Comparison of ENCODE assay signal across 22 mouse cellular contexts in the genomic region with DNA sequence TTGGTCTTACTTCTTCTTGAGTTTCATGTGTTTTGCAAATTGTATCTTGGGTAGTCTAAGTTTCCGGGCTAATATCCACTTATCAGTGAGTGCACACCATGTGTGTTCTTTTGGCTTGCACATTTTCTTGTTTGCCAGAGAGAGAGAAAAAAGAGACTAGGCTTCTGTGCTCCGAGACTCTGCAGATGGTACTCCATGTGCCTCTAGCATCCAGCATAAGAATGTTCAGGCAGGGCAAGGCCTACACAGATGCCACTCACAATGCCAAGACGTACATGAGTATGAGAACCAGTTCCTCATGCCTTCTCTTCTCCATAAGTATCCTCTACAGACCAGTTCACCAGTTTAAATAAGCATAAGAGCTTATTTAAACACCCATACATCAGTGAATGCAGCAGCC. TPM values are rescaled to one million over a fixed set of nuclear protein-coding genes. Genes with fewer than 3 reads are reported as not detected.
"Had no signal": no experiment of that assay in that cellular context is flagged by ENCODE, and none has a peak within 500 bp of the region (broad histone marks: within the 10 kb centered on the region; RNA-seq: fewer than 3 reads in every experiment).

No protein-coding gene starts in this region.

- H3K27ac ChIP-seq: kidney, embryonic 15.5 days; liver, embryonic 13.5 days; stomach, postnatal 0 days had no signal

- DNase-seq: kidney, adult 8-10 months; kidney, postnatal 10 days; kidney, postnatal 36 days; liver, embryonic 13.5 days; lung, adult 2 months; lung, postnatal 14 days; lung, postnatal 4 days; midbrain, embryonic 14.5 days; right cerebral cortex, adult 18-20 months; right cerebral cortex, postnatal 14 days; right cerebral cortex, postnatal 4 days; thymus, adult 2 months; thymus, postnatal 14 days; thymus, postnatal 4 days had no signal

- H3K4me1 ChIP-seq: kidney, embryonic 15.5 days; liver, embryonic 13.5 days had no signal

- H3K9me3 ChIP-seq: kidney, embryonic 15.5 days; liver, embryonic 13.5 days had no signal

- H3K4me2 ChIP-seq: kidney, embryonic 15.5 days; liver, embryonic 13.5 days; midbrain, embryonic 11.5 days had no signal

- ATAC-seq: intestine, postnatal 0 days had no signal

- H3K4me3 ChIP-seq: kidney, embryonic 15.5 days; liver, embryonic 13.5 days had no signal

- H3K36me3 ChIP-seq: kidney, embryonic 15.5 days; liver, embryonic 13.5 days had no signal

- H3K9ac ChIP-seq: kidney, embryonic 15.5 days; liver, embryonic 13.5 days had no signal

- H3K27me3 ChIP-seq: kidney, embryonic 15.5 days; liver, embryonic 13.5 days had no signal

RNA-seq across cellular contexts. Expression of gene Chrna7, which starts 47.8 kb away (rescaled TPM):
- total RNA-seq: liver, adult 2 months; megakaryocyte progenitor cell, adult 5-6 weeks; megakaryocyte-erythroid progenitor cell, adult 5-6 weeks had no signal
- polyA plus RNA-seq: liver, adult 2 months; liver, embryonic 16.5 days had no signal
